In the genomic region with DNA sequence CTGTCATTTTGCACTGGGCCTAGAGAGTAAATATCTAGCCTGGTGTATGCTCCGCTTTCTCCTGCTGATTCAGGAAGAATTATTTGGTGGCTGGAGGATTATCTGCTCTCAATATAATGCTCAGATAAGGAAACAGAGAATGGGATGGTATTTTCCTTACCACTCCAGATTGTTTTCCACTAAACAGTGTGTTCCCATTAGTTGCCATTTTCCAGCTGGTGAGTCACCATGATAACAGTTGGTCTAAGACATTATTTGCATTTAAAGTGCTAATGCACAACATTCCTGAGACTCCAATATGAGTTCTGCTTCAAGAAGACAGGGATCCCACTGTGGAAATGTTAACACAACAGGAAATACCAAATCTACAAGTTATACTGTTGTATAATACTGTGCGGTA, we compare ENCODE assay signal across 20 mouse cellular contexts. TPM values are rescaled to one million over a fixed set of nuclear protein-coding genes. Genes with fewer than 3 reads are reported as not detected.
DNase-seq lines count a peak whose midpoint lies in the region; ATAC-seq lines count a peak whose summit lies in the region.
"Had no signal": no experiment of that assay in that cellular context is flagged by ENCODE, and none has a peak within 500 bp of the region (broad histone marks: within the 10 kb centered on the region; RNA-seq: fewer than 3 reads in every experiment).

No protein-coding gene starts in this region.

- ATAC-seq in inflammation-experienced regulatory T-cells, adult 6 months: no peak
- ATAC-seq: activated CD4-positive, CD25-positive, alpha-beta regulatory T cell, adult 4 months; forebrain, embryonic 13.5 days; forebrain, embryonic 15.5 days; forebrain, postnatal 0 days had no signal

- peak; percentile 41 to 76 for DNase-seq in layer of hippocampus, adult 18-20 months (ENCODE audit: low spot score in 2 of 2)
- no peak for DNase-seq in layer of hippocampus, postnatal 25 days (ENCODE audit: extremely low spot score in 1 of 2, low spot score in 1 of 2)
- peak; percentile 15 for DNase-seq in brain, adult 2 months (ENCODE audit: low read depth, low spot score)
- peak; percentile 9 for DNase-seq in layer of hippocampus, adult 8-10 months (ENCODE audit: low spot score in 2 of 2)
- peak; percentile 15 for DNase-seq in layer of hippocampus, adult 9-11 months
- DNase-seq in heart, adult 9 months (ENCODE audit: low spot score in 2 of 2): no peak
- no peak for DNase-seq in cerebellum, postnatal 36 days
- DNase-seq: adrenal gland, adult 8-10 months; adrenal gland, postnatal 14 days; cerebellum, adult 11 months; cerebellum, adult 18-20 months; cerebellum, adult 8-10 months; cerebellum, adult 9-11 months; cerebellum, postnatal 14 days; forebrain, postnatal 0 days had no signal

RNA-seq across cellular contexts. Expression of a gene that starts 43.3 kb away (rescaled TPM):
- total RNA-seq in layer of hippocampus, adult 18-20 months (2021): 1 to 10 TPM; 2.7 to 6.2 TPM
- total RNA-seq in layer of hippocampus, postnatal 25 days (2021): 1 to 10 TPM; 2.5 to 4.2 TPM
- total RNA-seq in layer of hippocampus, adult 8-10 months (2022): 1 to 10 TPM; 3.3 to 5.7 (median 5.2) TPM
- under 1 TPM in 2 of 3 experiments, not detected in 1; 0.21 to 0.33 TPM for polyA plus RNA-seq in inflammation-experienced regulatory T-cells, adult 6 months (2017; shearing (Covaris generic))
- total RNA-seq: MEL had no signal

Comparison
In these comparisons a context has a peak if more than half of its experiments do, and no peak if none do; other contexts are left out.
1. DNase-seq: peak in layer of hippocampus, adult 18-20 months (2 of 2), brain, adult 2 months (single experiment), layer of hippocampus, adult 8-10 months (2 of 2) and layer of hippocampus, adult 9-11 months (single experiment); none in layer of hippocampus, postnatal 25 days (0 of 2), heart, adult 9 months (0 of 2) and cerebellum, postnatal 36 days (0 of 2).